Mouse (Mus musculus) left cerebral cortex, adult 2 months (tissue): Measurements from ENCODE around the gene Rnft2. TPM values are rescaled to one million over a fixed set of nuclear protein-coding genes. Genes with fewer than 3 reads are reported as not detected.

Source experiments
- DNase-seq, 2 experiments: peaks; one replicate each; pipeline ENCODE4 v3.0.0; 2021 to 2022; ENCODE audit warnings: low spot score in 2 of 2, mixed read lengths in 1 of 2; ENCODE audit errors: extremely low spot score in 1 of 2
- H3K27ac ChIP-seq: fragments of 200-600 bp; 2 replicates; pipeline ENCODE4 v1.8.1; 2022
- H3K4me3 ChIP-seq: fragments of 200-600 bp; 2 replicates; pipeline ENCODE4 v1.8.1; 2022
- CTCF ChIP-seq: fragments of 200-600 bp; IDR thresholded peaks from 2 replicates; pipeline ENCODE4 v1.8.1; 2022; ENCODE audit warnings: antibody characterized with exemption, mild to moderate bottlenecking, moderate library complexity
- intact Hi-C: fragments of 180-260 bp; cut with DNase I; formaldehyde crosslinking; loops from one replicate; pipeline ENCODE4 v1.15.1; 2025
- total RNA-seq, 2 experiments: library from RNA; stranded (reverse); gene quantifications; 2 replicates each; pipeline ENCODE4 v1.2.3; 2021

Rnft2 gene
- total RNA-seq, 2 experiments from 2014 or later: 65.1 to 78.8 TPM

- DNase-seq: no peak
- intact Hi-C loops: no loop called here
- TF ChIP-seq CTCF: no peak
- Histone ChIP-seq H3K27ac (no peak overlapping the region), H3K4me3 (no peak overlapping the region)
Measured at GRCm38 (mm10) chr5:118199670-118200069, 45.2 kb downstream of the Rnft2 start.

DNA sequence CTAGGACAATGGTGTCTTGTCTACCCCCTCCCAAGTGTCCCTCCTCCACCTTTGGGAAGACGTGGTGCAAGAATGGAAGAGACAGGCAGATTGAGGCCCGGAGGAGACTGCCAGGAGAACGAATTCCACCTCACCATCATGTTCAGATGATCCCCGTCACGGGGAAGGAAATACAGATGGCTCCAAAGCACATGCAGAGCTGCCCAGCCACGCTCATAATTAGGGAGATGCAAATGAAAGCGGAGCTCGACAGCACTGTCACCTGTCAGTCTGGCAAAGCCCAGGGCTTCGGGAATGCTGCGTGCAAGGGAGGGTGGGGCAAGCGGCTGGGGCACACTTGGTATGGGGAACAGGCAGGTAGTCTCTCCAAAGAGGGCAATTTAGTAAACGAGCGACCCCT is 47.5 kb downstream of the Rnft2 start:
- TF ChIP-seq CTCF: no peak
- H3K27ac ChIP-seq: no peak overlapping the region
- DNase-seq: no peak
- no peak overlapping the region for H3K4me3 ChIP-seq
- intact Hi-C loops: no loop called here

- TF ChIP-seq CTCF: no peak
- no peak for DNase-seq
- intact Hi-C loops: no loop called here
- Histone ChIP-seq H3K4me3 (no peak overlapping the region), H3K27ac (no peak overlapping the region)
Measured at GRCm38 (mm10) chr5:118192221-118192620, 52.7 kb downstream of the Rnft2 start.

- intact Hi-C loops: no loop called here
- H3K27ac ChIP-seq: no peak overlapping the region
- DNase-seq: no peak
- TF ChIP-seq CTCF: no peak
- H3K4me3 ChIP-seq: no peak overlapping the region
Measured at GRCm38 (mm10) chr5:118190491-118190890, 54.4 kb downstream of the Rnft2 start.

- Histone ChIP-seq H3K27ac (no peak overlapping the region), H3K4me3 (no peak overlapping the region)
- intact Hi-C loops: no loop called here
- no peak for TF ChIP-seq CTCF
- DNase-seq: no peak
Measured at GRCm38 (mm10) chr5:118188356-118188755, 56.6 kb downstream of the Rnft2 start.

DNA sequence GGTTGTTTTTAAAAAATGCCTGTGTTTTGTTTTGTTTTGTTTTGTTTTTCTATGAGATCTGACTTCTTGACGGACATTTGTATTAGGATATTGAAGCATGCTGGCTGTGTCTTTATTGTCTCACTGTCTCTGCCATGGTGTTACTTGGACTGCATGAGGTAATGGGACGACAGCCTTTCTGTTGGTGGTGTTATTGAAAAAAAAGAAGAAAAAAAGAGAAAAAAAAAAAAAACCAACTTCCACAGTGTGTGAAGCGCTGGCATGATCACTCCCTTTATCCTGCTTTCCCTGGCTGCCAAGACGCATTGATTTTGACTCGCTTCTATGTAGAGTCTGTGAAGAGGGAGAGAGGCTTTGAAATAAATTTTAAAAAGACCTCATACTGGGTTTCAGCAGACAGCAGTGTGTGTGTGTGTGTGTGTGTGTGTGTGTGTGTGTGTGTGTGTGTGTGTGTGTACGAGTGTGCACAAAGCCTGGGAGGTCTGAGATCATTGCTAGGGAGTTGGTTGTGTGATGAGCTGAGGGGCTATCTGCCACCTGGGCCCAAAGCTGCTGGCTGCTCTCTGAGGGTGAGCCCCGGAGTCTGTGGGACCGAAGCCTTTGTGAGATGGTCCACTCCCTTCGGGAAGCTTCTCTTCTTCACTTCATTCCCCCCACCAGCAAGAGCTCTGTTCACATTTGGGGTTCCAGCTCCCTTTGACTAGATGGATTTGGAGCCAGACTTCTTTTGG is 57.8 kb downstream of the Rnft2 start:
- intact Hi-C loops: no loop called here
- TF ChIP-seq CTCF: no peak
- Histone ChIP-seq H3K4me3 (no peak overlapping the region), H3K27ac (no peak overlapping the region)
- DNase-seq: no peak

DNA sequence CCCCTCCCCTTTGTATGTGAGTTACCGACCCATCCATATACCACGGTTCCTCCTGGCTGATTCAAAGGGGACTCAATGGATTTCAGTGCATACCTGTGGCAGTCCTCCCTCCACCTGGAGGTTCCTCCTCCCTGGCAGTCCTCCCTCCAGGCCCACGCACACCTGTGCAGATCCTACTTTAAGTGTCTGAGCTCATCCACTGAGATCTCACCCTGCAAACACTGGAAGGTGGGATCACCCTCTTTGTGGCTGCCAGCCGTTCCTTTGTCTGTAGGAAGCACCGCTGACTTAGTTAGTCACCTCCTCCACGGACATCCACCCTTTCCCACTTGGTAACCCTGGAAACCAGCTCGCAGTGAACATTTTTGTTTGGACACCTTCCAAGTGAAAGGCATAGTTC is 67.3 kb downstream of the Rnft2 start:
- no peak overlapping the region for H3K27ac ChIP-seq

GRCm38 (mm10) chr5:118175137-118175536 is 69.8 kb downstream of the Rnft2 start:
- peak in 1 of 2 experiments; percentile 9 for DNase-seq
- Histone ChIP-seq H3K27ac (no peak overlapping the region), H3K4me3 (no peak overlapping the region)
- intact Hi-C loops: no loop called here
- TF ChIP-seq CTCF: peak; percentile 40

More for the DNA sequence above, 67.3 kb downstream of the Rnft2 start:
- intact Hi-C loops: no loop called here
- H3K4me3 ChIP-seq: no peak overlapping the region
- TF ChIP-seq CTCF: no peak
- DNase-seq: peak; percentile 8 to 52

GRCm38 (mm10) chr5:118174310-118175009 is 70.5 kb downstream of the Rnft2 start:
- intact Hi-C loops: loop anchor here (5.0 kb wide), 1 partner anchor 62 kb away; no protein-coding TSS in a partner anchor
- DNase-seq: peak in 1 of 2 experiments; percentile 6
- TF ChIP-seq CTCF: no peak
- Histone ChIP-seq H3K27ac (no peak overlapping the region), H3K4me3 (no peak overlapping the region)

GRCm38 (mm10) chr5:118172078-118172723 is 72.7 kb downstream of the Rnft2 start:
- intact Hi-C loops: loop anchor here (5.0 kb wide), 1 partner anchor 60 kb away; no protein-coding TSS in a partner anchor
- no peak for TF ChIP-seq CTCF
- Histone ChIP-seq H3K4me3 (peak overlapping the region; percentile 44), H3K27ac (no peak overlapping the region)
- DNase-seq: no peak

DNA sequence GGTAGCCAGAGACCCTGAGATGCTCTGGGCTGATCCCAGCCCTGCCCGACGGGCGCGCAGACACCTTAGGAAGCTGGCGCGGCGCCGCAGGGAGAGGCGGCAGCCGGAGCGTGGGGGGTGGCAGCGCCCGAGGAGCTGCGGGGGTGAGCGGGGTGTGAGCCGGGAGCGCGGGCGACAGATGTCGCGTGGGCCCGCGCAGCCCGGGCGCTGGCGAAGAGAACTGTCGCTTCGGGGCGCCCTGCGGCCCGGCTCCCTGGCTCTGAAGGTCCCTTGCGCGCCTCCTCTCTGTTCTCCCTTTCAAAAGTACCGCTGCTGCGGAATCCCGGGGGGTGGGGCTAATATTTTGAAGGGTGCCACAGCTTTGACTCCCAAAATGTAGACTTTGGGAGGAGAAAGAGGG is 73.3 kb downstream of the Rnft2 start:
- Histone ChIP-seq H3K4me3 (peak overlapping the region; percentile 44), H3K27ac (peak overlapping the region; percentile 40)
- intact Hi-C loops: loop anchor here (2.0 to 5.0 kb wide), 3 partner anchors 43 to 73 kb away; partner anchors contain the start of genes 2410131K14Rik and Rnft2
- DNase-seq: peak; percentile 52 to 75
- TF ChIP-seq CTCF: no peak
